Mouse (Mus musculus) myocyte (in vitro differentiated cells): Measurements from ENCODE around the gene Rad17.

Source experiments
- CEBPB ChIP-seq: IDR thresholded peaks from 2 replicates; pipeline ENCODE4 v1.6.1; 2011; ENCODE audit warnings: mild to moderate bottlenecking, moderate library complexity; ENCODE audit not compliant: poor library complexity, insufficient read depth, severe bottlenecking
- MAX ChIP-seq: IDR thresholded peaks from one replicate; pipeline ENCODE4 v1.6.1; 2011; ENCODE audit warnings: low read depth, mild to moderate bottlenecking, control low read depth
- MYOD1 ChIP-seq, 3 experiments: IDR thresholded peaks; one replicate each; pipeline ENCODE4 v1.6.1; 2011; ENCODE audit warnings: control low read depth in 2 of 3, low read depth in 2 of 3, mild to moderate bottlenecking in 2 of 3, moderate library complexity in 1 of 3; ENCODE audit not compliant: insufficient read length in 2 of 3, control insufficient read depth in 1 of 3
- MYOG ChIP-seq, 3 experiments: IDR thresholded peaks; one replicate each; pipeline ENCODE4 v1.6.1; 2011; ENCODE audit warnings: control low read depth in 2 of 3, low read depth in 2 of 3, mild to moderate bottlenecking in 2 of 3; ENCODE audit not compliant: insufficient read length in 2 of 3, control insufficient read depth in 1 of 3, insufficient read depth in 1 of 3
- POLR2A ChIP-seq: IDR thresholded peaks from one replicate; pipeline ENCODE4 v1.6.1; 2011; ENCODE audit warnings: low read depth, mild to moderate bottlenecking, control low read depth, moderate library complexity; ENCODE audit not compliant: insufficient read length
- POLR2AphosphoS2 ChIP-seq: IDR thresholded peaks from one replicate; pipeline ENCODE4 v1.6.1; 2011; ENCODE audit warnings: low read depth, control low read depth; ENCODE audit not compliant: insufficient read length
- REST ChIP-seq: IDR thresholded peaks from one replicate; pipeline ENCODE4 v1.6.1; 2011; ENCODE audit warnings: mild to moderate bottlenecking, control low read depth, moderate library complexity; ENCODE audit not compliant: insufficient read depth, insufficient read length
- TCF12 ChIP-seq: IDR thresholded peaks from one replicate; pipeline ENCODE4 v1.6.1; 2011; ENCODE audit warnings: mild to moderate bottlenecking, control low read depth; ENCODE audit not compliant: poor library complexity, insufficient read depth, severe bottlenecking
- TCF3 ChIP-seq: IDR thresholded peaks from one replicate; pipeline ENCODE4 v1.6.1; 2011; ENCODE audit warnings: low read depth, control low read depth; ENCODE audit not compliant: insufficient read length
- USF1 ChIP-seq: IDR thresholded peaks from one replicate; pipeline ENCODE4 v1.6.1; 2011; ENCODE audit warnings: low read depth, mild to moderate bottlenecking, control low read depth, moderate library complexity

DNA sequence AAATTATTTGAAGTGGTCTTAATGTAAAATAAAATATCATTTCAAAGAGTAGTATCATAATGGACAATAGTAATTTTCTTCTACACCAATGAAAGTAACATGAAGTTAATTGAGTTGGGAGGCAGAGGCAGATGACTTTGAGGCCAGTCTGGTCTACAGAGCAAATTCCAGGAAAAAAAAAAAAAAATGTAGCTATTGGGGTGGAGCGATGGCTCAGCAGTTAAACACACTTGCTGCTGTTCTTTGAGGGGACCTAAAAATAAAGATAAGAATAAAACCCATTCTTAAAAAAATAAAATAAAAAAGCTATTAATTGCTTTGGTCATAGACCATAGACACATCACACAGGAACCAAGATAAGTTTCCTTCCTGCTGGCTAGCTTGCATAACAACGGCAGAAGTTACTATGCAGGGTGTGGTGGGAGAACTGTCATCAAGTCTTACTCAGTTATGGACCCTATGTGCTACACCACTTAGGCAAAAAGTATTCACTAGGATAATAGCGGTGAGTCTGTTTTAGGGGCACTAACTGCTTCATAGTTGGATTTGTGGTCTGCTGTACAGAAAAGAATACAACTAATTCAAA lies 16.7 kb downstream of the Rad17 start:
- TF ChIP-seq MAX (no peak), POLR2AphosphoS2 (no peak), POLR2A (no peak), REST (no peak), USF1 (no peak), TCF12 (no peak), MYOG (IDR thresholded peaks at IDR 0.05; ENCODE audit: control insufficient read depth in 1 of 3, insufficient read depth in 1 of 3, insufficient read length in 2 of 3, low read depth in 2 of 3) (no peak), MYOD1 (IDR thresholded peaks at IDR 0.05; ENCODE audit: control insufficient read depth in 1 of 3, insufficient read length in 2 of 3, low read depth in 2 of 3) (no peak), CEBPB (no peak), TCF3 (no peak)
